ENCODE assay signal across 24 mouse cellular contexts in genomic region chr8:113981339-113981738, GRCm38 (mm10).
"Had no signal": no experiment of that assay in that cellular context is flagged by ENCODE, and none has a peak within 500 bp of the region (broad histone marks: within the 10 kb centered on the region; RNA-seq: fewer than 3 reads in every experiment).

No protein-coding gene starts in this region.

- H3K9ac ChIP-seq: heart, embryonic 12.5 days; hindbrain, embryonic 13.5 days; hindbrain, embryonic 15.5 days; kidney, embryonic 15.5 days; limb, embryonic 12.5 days; limb, embryonic 15.5 days; liver, embryonic 12.5 days; liver, embryonic 14.5 days had no signal

- H3K9me3 ChIP-seq: heart, embryonic 10.5 days; hindbrain, embryonic 15.5 days; kidney, embryonic 15.5 days; limb, embryonic 15.5 days had no signal

- H3K4me2 ChIP-seq: heart, embryonic 12.5 days; hindbrain, embryonic 13.5 days; hindbrain, embryonic 15.5 days; kidney, embryonic 15.5 days; limb, embryonic 12.5 days; limb, embryonic 15.5 days; liver, embryonic 12.5 days had no signal

- H3K27ac ChIP-seq: heart, embryonic 10.5 days; hindbrain, embryonic 13.5 days; hindbrain, embryonic 15.5 days; hindbrain, postnatal 0 days; kidney, embryonic 15.5 days; kidney, postnatal 0 days; layer of hippocampus, adult 2 months; left cerebral cortex, adult 2 months; limb, embryonic 12.5 days; limb, embryonic 15.5 days; liver, embryonic 12.5 days; liver, embryonic 14.5 days had no signal

- DNase-seq: gastrocnemius, postnatal 14 days; gastrocnemius, postnatal 36 days; heart, adult 18-20 months; heart, postnatal 14 days; heart, postnatal 36 days; kidney, adult 11 months; kidney, adult 2 months; kidney, adult 9 months; kidney, postnatal 14 days; kidney, postnatal 36 days had no signal

- H3K36me3 ChIP-seq: heart, embryonic 10.5 days; heart, embryonic 12.5 days; hindbrain, embryonic 13.5 days; hindbrain, embryonic 15.5 days; kidney, embryonic 15.5 days; limb, embryonic 12.5 days; limb, embryonic 15.5 days; liver, embryonic 12.5 days had no signal

- ATAC-seq: hindbrain, postnatal 0 days; intestine, embryonic 16.5 days; liver, embryonic 12.5 days had no signal

- H3K27me3 ChIP-seq: hindbrain, embryonic 15.5 days had no signal

- H3K4me1 ChIP-seq: heart, embryonic 12.5 days; liver, embryonic 12.5 days had no signal

- H3K4me3 ChIP-seq: heart, embryonic 10.5 days; heart, embryonic 12.5 days; hindbrain, embryonic 13.5 days; hindbrain, embryonic 15.5 days; kidney, embryonic 15.5 days; layer of hippocampus, adult 2 months; left cerebral cortex, adult 2 months; limb, embryonic 12.5 days; limb, embryonic 15.5 days; liver, embryonic 12.5 days had no signal
